Mouse (Mus musculus): ENCODE results near the gene Rnf213. TPM values are rescaled to one million over a fixed set of nuclear protein-coding genes. Genes with fewer than 3 reads are reported as not detected.
A peak's percentile ranks its signal among the peaks of the same experiment; 100 is the strongest.

Gene Rnf213
- polyA plus RNA-seq, 2 experiments from 2014 or later, result 43.2 to 52.8 TPM

- no peak for ATAC-seq
Measured at GRCm38 (mm10) chr11:119435880-119436872, 43.3 kb downstream of the Rnf213 start.

DNA sequence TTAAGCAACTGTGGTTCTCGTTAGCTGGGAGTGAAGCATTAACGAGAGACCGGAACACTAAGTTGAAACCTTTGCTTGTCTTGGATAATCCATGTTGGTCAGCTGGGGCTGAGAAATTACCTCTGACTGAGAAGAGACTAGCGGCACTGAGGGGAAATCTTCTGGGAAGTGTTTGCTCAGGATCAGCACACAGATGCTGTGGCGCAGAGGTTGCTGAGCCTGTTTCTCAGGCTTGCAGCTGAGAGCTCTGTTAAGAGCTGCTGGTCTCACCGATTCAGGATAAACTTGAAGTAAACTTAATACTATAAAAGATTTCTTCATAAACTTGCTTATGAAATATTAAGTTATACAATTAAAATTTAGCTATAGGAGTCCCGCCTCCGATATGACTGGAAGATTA, 45.9 kb downstream of the Rnf213 start:
- no peak for ATAC-seq

DNA sequence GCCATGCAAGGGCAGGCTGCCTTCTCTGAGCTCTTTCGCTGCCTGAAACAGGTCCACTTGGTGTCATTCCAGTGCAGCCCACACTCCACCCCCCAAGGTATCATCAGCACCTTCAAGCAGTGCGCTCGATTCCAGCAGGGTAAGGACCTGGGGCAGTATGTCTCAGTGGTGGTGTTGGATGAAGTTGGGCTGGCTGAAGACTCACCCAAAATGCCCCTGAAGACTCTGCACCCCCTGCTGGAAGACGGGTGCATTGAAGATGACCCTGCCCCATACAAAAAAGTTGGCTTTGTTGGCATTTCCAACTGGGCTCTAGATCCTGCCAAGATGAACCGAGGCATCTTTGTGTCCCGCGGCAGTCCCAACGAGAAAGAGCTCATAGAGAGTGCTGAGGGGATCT, 49.3 kb downstream of the Rnf213 start:
- no peak for ATAC-seq

DNA sequence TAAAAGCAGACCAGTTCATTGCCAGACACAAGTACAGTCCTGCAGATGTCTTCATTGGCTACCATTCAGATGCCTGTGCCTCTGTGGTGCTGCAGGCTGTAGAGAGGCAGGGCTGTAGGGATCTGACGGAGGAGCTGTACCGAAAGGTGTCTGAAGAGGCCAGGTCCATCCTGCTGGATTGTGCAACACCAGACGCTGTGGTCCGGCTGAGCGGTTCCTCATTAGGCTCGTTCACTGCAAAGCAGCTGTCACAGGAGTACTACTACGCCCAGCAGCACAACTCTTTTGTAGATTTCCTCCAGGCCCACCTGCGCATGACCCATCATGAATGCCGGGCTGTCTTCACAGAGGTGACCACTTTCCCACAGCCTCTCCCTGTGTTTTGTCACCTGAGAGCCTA, 50.5 kb downstream of the Rnf213 start:
- no peak for ATAC-seq

DNA sequence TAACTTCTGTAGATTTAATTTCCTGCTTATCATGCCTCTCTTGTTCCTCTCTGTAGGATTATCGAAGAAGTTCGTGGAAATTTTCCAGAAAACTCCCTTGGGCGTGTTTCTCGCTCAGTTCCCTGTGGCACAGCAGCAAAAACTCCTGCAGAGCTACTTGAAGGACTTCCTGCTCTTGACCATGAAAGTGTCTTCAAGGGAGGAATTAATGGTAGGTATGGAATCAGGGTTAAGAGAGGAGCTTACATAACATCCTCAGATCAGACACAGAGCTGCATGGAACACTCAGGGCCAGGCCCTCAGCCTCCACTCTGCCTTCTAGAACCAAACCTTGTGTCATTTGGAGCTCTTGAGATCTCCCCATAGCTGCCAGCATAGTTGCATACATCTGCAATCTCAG, 63.2 kb downstream of the Rnf213 start:
- ATAC-seq, result no peak

- no peak for ATAC-seq
Measured at GRCm38 (mm10) chr11:119477876-119478275, 85.0 kb downstream of the Rnf213 start.

DNA sequence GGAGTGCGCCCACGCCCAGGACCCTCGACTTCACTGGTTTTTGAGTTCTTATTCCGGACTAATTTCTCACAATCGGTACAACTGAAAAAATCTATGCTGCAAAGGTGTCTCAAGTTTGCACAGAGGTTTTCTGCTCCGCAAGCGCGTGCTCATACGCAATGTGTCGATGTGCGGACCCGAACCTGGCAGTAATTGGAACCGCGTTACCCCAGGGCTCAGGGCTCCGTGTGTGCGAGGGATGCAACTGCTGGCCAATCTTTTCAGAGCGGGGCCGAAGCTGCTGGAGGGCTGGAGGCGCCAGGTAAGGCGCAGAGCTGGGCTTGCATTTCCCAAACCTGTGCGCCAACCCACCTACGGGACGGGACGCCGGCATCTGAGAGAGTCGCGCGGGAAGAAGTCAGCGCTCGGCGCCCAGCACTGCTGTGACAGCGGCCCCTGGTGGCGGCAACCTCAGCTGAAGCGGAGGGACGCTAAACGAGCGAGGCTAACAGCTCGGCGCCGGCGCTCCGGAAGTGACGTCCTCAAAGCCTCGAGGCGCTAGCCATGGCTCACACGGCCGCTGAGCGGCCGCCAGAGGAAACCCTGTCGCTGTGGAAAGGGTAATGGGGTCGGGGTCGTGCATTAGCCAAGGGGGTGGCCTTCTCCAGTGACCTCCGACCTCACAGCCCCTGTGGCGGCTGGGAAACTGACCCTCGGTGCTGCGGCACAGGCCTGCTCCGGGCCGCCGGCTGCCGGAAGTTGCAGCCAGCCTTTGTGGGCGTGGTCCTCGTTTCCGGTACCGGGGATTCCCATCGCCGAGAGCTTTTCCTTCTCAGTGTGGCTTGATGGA, 98.2 kb downstream of the Rnf213 start, which contains the start of gene Endov:
TSS of gene Endov (plus strand) at position 487 of the 829 bp plus-strand sequence.
- ATAC-seq, result peak; percentile 93

DNA sequence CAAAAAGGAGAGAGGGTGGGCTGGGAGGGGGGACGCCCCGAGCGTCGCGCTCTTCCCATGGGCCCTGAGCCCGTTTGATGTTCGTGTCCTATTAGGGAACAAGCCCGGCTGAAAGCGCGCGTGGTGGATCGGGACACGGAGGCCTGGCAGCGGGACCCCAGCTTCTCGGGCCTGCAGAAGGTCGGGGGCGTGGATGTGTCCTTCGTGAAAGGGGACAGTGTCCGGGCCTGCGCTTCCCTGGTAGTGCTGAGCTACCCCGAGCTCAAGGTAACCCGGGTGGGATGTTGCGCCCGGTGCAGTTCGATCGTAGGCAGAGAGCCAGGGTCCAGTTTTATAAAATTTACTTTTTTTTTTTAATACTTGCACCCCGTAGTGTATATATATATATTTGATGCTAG, 98.8 kb downstream of the Rnf213 start:
- no peak for ATAC-seq

- ATAC-seq, result no peak
Measured at GRCm38 (mm10) chr11:119492830-119493229, 99.9 kb downstream of the Rnf213 start.

DNA sequence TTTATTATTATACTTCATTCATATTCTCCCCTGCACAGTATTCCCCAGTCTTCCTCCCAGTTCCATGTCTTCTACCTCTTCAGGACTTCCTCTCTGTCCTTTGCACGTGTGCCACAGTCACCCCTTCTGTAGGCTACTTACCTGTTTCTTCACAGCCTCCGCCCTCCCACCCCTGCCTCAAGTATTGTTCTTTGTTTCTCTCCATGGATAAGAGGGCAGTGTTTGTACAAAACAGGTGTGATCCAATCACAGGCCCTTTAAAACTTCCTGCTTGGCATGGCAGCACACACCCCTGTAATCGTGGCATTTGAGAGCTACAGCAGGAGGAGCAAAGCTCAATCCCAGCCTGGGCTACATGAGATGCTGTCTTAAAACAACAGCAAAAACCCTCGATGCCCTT, 100.6 kb downstream of the Rnf213 start:
- no peak for ATAC-seq

GRCm38 (mm10) chr11:119496147-119496546, 103.2 kb downstream of the Rnf213 start:
- ATAC-seq, result no peak

DNA sequence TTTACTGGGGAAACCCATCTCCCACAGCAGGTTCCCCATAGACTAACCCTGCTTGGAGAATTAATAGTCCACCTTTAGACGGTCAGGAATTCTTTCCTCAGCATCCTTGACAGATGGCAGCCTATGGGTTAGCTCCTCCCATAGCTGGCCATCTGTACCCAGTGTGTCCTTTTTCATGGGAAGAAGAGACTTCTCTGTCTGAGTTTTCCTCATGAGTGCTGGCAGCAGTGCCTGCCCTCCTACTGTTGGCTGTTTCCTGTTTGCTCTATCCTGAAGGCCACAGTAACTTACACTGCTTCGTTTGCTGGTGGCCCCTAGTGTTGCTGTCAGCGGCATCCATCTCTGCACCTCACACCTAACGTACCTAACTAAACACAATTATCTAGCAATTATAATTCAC, 104.6 kb downstream of the Rnf213 start:
- ATAC-seq, result no peak

DNA sequence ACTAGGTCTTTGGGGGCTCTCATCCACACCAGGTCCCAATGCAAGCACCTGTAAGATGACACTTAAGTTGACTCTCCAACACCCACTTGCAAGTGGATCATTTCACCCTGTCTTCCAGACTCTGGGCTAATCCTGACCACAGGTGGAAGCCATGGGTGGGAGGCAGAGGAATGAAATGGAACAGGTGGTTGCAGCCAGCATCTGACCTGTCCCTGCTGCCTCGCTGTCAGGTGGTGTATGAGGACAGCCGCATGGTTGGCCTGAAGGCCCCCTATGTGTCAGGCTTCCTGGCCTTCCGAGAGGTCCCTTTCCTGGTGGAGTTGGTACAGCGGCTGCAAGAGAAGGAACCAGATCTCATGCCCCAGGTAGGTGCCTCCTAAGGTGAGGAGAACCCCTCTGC, 106.4 kb downstream of the Rnf213 start:
- ATAC-seq, result no peak

GRCm38 (mm10) chr11:119500011-119500410, 107.1 kb downstream of the Rnf213 start:
- ATAC-seq, result no peak

DNA sequence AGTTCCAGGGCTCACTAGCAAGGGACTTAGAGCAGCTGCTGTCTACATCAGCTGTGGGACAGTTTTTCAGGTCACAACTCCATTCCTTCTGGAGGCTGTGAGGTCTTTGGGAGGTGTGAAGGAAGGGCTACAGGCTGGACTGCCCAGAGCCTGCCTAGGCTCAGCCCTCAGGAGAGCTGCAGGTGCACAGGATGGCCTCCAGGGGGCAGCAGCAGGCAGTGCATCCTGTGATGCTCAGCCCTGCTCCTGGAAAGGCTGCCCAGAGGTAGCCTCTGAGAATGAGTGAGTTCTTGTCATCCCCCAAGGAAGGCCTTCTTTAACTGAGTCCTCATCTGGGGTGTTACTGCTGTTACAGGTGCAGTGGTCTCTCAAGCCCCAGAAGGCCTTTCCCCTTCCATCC, 110.8 kb downstream of the Rnf213 start:
- no peak for ATAC-seq

DNA sequence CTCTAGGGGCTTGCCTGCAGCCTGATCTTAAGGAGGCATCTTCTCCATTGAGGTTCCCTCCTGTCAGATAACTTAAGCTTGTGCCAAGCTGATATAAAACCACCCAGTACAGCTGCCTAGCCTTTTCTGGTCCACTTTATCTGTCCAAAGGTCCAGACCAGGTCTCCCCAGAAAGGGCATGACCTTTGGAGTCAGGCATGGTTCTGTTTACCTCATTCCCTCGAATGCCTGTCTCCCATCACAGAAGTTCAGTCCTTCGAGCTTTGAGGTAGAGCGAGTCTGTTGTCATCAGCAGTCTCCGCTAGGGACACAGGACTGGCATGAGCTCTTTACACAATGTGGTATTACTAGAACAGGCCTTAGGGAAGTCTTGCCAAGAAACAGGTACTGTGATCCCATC, 113.5 kb downstream of the Rnf213 start:
- no peak for ATAC-seq

DNA sequence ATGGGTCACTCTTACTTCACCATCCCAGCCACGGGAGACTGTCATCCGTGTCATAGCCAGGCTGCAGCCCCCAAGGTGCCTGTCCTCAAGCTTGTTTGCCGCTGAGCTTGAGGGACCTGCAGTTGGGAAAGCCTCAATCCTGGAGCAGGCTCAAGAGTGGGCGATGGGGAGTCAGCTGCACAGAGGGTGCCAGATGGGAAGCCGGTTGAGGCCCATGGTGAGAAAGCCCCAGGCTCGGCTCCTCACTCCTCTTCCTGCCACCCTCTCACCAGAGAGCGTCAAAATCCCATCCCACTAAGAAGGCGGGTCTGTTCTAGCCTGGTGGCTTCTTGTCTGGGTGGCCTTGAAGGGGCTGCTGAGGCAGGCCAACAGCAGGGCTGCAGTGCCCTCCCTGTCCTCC, 114.9 kb downstream of the Rnf213 start:
- no peak for ATAC-seq

DNA sequence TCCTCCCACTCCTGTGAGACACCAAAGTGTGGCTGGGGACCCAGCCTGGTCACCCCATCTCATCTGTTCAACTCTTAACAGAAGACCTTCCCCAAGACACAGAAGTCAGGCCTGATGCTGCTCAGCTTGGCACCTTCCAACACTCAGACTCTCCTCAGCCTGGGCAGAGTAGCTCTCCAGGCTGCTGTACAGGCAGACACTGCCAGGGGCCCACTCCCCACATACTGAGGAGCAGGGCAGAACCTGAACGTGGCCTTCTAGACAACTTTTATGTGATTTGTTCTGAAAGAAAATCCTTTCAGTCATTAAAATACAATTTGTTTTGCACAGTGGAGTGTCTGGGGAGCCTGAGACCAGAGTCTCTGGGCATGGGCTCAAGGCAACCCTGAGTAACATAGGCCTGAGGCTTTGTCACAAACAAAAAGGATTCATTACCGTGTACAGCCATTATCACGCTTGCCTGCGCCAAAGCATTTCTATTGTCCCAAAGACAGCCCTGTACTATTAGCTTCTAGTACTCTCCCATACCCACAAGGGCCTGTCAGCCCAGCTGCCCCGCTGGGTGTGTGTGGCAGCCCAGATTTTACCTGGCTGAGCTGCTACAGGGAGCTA, 116.4 kb downstream of the Rnf213 start:
- ATAC-seq, result no peak

DNA sequence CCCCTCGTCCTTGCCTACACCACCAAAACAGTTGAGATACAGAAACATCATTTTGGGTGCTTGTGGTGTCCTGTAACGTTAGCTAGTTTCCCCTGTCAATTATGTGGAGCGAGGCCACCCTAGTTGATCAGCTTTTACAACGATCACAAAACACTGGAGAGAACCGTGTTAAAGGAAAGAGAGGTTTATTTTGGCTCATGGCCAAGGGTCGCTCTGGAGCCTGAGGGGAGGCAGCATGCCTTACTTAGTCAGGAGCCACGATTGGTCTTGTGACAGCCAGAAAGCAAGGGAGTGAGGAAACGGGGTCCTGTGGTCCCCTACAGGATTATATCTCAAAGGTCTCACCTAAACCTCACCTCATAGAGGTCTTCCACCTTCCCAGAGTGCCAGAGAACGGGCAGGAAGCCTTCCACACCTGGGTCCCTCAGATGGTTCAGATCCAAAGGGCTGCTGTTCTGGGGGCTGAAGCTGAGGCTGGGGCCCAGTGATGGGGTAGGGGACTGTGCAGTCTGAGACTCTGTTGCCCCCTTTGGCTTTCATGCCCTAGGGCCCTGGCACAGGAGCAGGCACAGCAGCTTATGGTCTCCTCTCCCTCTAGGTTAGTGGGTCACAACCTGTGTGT, 120.2 kb downstream of the Rnf213 start:
- no peak for ATAC-seq

DNA sequence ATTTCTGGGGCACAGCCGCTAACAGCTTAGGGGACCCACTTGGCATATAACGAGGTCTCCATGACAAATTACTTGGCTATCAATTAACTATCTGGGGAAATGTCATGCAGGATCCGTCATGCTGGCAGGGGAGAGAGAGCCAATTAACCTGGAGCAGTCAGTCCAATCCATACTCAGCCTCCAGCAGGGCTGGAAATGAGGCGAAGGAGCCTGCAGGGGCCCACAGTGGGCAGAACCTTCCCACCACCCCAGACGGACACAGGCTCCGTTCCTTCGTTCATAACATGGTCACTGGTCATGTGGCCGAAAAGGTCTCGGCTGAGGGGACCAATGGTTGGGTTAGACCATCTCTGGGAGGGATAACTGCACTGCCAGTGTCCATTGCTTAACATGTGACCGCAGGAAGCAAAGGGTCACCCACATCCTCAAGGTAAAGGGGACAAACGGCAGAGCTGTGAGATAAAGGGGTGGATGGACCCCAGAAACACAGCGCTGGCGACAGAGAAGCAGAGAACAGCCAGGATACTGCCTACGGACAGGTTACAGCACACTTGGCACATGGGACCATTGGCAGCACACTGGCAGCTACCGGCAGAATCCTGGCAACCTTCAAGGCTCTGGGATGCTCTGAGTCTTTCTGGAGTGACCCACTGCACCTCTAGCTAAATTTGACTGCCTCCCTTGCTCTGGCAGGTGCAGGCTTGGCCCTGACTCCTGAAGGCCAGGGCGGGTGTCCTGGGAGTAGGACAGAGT, 121.4 kb downstream of the Rnf213 start:
- ATAC-seq, result no peak

DNA sequence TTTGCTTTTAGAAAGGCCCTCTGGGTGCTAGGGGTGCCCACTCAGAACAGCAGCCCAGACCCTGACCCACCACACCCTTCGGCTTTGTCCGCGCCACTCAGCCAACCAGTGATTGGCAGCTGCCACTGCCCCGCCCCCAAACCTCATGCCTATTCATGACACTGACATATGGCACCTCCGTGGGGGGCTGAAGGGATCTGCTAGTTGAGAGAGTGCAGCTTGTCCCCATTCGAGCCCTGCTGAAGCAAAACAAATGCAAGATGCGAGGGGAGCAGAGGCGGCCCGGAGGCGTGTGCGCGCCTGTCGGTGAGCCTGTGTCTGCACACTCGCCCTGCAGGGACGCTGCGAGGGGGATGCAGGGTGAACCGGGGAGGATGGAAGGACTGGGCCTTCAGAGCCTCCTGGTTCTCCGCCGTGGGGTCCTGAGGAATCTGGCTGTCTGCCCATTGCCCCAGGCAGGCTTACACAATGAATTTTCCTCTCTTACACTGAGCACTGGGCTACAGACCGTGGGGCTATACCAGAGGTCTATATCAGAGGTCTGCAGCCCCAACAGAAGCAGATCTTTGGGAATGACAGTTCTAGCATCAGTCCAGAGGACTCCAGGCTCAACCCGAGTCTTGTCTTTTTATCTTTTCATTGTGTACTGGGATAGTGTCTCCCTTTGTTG, 122.2 kb downstream of the Rnf213 start:
- ATAC-seq, result no peak
